Mouse (Mus musculus) hindbrain, embryonic 12.5 days (tissue): ENCODE data around the gene Nf2. TPM values are rescaled to one million over a fixed set of nuclear protein-coding genes. Genes with fewer than 3 reads are reported as not detected.
A peak's percentile ranks its signal among the peaks of the same experiment; 100 is the strongest.
"Not testable (repeated sequence)": the region's sequence is repeated elsewhere in the genome, so short reads cannot be mapped to it uniquely, and the experiment has no call there.

Source experiments
- ATAC-seq: fragments of 200-750 bp; cut with Nextera tagmentation; 2 replicates; pipeline ENCODE4 v1.8.0; 2017; ENCODE audit warnings: moderate TSS enrichment; ENCODE audit not compliant: low FRiP score
- H3K27ac ChIP-seq: fragments of 300-500 bp; sonication (generic); 2 replicates; pipeline ENCODE4 v1.5.1; 2016; ENCODE audit warnings: mild to moderate bottlenecking
- H3K27me3 ChIP-seq: fragments of 300-500 bp; sonication (generic); 2 replicates; pipeline ENCODE4 v1.6.1; 2016; ENCODE audit warnings: mild to moderate bottlenecking
- H3K36me3 ChIP-seq: fragments of 300-500 bp; sonication (generic); 2 replicates; pipeline ENCODE4 v1.6.1; 2016; ENCODE audit warnings: mild to moderate bottlenecking
- H3K4me1 ChIP-seq: fragments of 300-500 bp; sonication (generic); 2 replicates; pipeline ENCODE4 v1.6.1; 2016
- H3K4me2 ChIP-seq: fragments of 300-500 bp; sonication (generic); replicated peaks from 2 replicates; pipeline ENCODE4 v1.6.1; 2016; ENCODE audit warnings: mild to moderate bottlenecking
- H3K4me3 ChIP-seq: fragments of 300-500 bp; sonication (generic); 2 replicates; pipeline ENCODE4 v1.5.1; 2016; ENCODE audit warnings: mild to moderate bottlenecking
- H3K9ac ChIP-seq: fragments of 300-500 bp; sonication (generic); 2 replicates; pipeline ENCODE4 v1.6.1; 2016; ENCODE audit warnings: mild to moderate bottlenecking, moderate library complexity
- H3K9me3 ChIP-seq: fragments of 300-500 bp; sonication (generic); replicated peaks from 2 replicates; pipeline ENCODE4 v1.6.1; 2016; ENCODE audit warnings: mild to moderate bottlenecking
- WGBS: fragments of 180-500 bp; shearing (Covaris S2); methylation state at CpG from one replicate; pipeline ENCODE4 v1.1.7; 2016; 5-methylcytosine and 5-hydroxymethylcytosine counted together
- polyA plus RNA-seq: library from polyadenylated mRNA; unstranded; fragments of >200 nt; fragmentation: Nextera tagmentation; extraction: Ambion mirVana; gene quantifications from 2 replicates; pipeline ENCODE4 v1.2.1, GENCODE M21; 2016

The Nf2 gene
- polyA plus RNA-seq, 1 experiment from 2014 or later: 77.5 TPM

- Histone ChIP-seq H3K9me3 (no peaks in the 10 kb centered on the region), H3K27ac (no peak overlapping the region), H3K36me3 (peaks cover 20% of the 10 kb centered on the region), H3K27me3 (no peaks in the 10 kb centered on the region), H3K4me3 (no peak overlapping the region), H3K4me1 (peaks cover 10% of the 10 kb centered on the region; the same call in 1 of the 2 replicates), H3K4me2 (no peak overlapping the region), H3K9ac (no peak overlapping the region)
- WGBS: 95% methylated on average over 6 of the region's 6 CpGs
- ATAC-seq: no peak
Measured at GRCm38 (mm10) chr11:4804921-4805562, 44.3 kb downstream of the Nf2 start.

GRCm38 (mm10) chr11:4803951-4804350, 45.4 kb downstream of the Nf2 start:
- WGBS: 59% methylated on average over 7 of the region's 7 CpGs
- peaks cover 24% of the 10 kb centered on the region for H3K36me3 ChIP-seq

GRCm38 (mm10) chr11:4803426-4803825, 45.9 kb downstream of the Nf2 start:
- no peak overlapping the region for H3K9ac ChIP-seq
- no peak overlapping the region for H3K4me3 ChIP-seq
- no peak overlapping the region for H3K4me2 ChIP-seq
- no peak overlapping the region for H3K27ac ChIP-seq
- ATAC-seq: no peak
- 60% methylated on average over 7 of the region's 7 CpGs for WGBS
- no peaks in the 10 kb centered on the region for H3K9me3 ChIP-seq
- H3K27me3 ChIP-seq: no peaks in the 10 kb centered on the region
- H3K4me1 ChIP-seq: peaks cover 10% of the 10 kb centered on the region; the same call in 1 of the 2 replicates
- peaks cover 24% of the 10 kb centered on the region for H3K36me3 ChIP-seq

More at GRCm38 (mm10) chr11:4803951-4804350, 45.4 kb downstream of the Nf2 start:
- H3K27ac ChIP-seq: no peak overlapping the region
- H3K9me3 ChIP-seq: no peaks in the 10 kb centered on the region
- H3K27me3 ChIP-seq: no peaks in the 10 kb centered on the region
- H3K9ac ChIP-seq: no peak overlapping the region
- ATAC-seq: no peak
- peaks cover 10% of the 10 kb centered on the region; the same call in 1 of the 2 replicates for H3K4me1 ChIP-seq
- H3K4me2 ChIP-seq: no peak overlapping the region
- no peak overlapping the region for H3K4me3 ChIP-seq

GRCm38 (mm10) chr11:4803008-4803407, 46.3 kb downstream of the Nf2 start:
- ATAC-seq: peak; percentile 52
- Histone ChIP-seq H3K4me2 (no peak overlapping the region), H3K9me3 (no peaks in the 10 kb centered on the region), H3K27me3 (no peaks in the 10 kb centered on the region), H3K9ac (no peak overlapping the region), H3K27ac (peak overlapping the region; percentile 35; the same call in 1 of the 2 replicates), H3K4me3 (no peak overlapping the region), H3K4me1 (peaks cover 8% of the 10 kb centered on the region; the same call in 1 of the 2 replicates), H3K36me3 (peaks cover 26% of the 10 kb centered on the region)
- 58% methylated on average over 9 of the region's 9 CpGs for WGBS

DNA sequence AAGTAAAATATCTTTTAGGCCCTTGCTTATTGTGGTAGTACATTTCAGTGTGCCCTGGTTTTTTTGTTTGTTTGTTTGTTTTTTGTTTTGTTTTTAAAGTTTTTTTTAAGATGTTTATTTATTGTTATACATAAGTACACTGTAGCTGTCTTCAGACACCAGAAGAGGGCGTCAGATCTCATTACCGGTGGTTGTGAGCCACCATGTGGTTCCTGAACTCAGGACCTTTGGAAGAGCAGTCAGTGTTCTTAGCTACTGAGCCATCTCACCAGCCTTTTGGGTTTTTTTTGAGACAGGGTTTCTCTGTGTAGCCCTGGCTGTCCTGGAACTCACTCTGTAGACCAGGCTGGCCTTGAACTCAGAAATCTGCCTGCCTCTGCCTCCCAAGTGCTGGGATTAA, 46.9 kb downstream of the Nf2 start:
- not testable (repeated sequence) for H3K4me1 ChIP-seq, H3K4me2 ChIP-seq, H3K4me3 ChIP-seq, H3K9me3 ChIP-seq, H3K27me3 ChIP-seq, ATAC-seq, H3K27ac ChIP-seq, H3K9ac ChIP-seq
- H3K36me3 ChIP-seq: peaks cover 28% of the 10 kb centered on the region
- WGBS: 96% methylated on average over 2 of the region's 2 CpGs

- no peak overlapping the region for H3K9ac ChIP-seq
- H3K4me1 ChIP-seq: peaks cover 8% of the 10 kb centered on the region; the same call in 1 of the 2 replicates
- no peak overlapping the region for H3K4me2 ChIP-seq
- ATAC-seq: no peak
- H3K4me3 ChIP-seq: no peak overlapping the region
- peaks cover 20% of the 10 kb centered on the region for H3K36me3 ChIP-seq
- no peaks in the 10 kb centered on the region for H3K27me3 ChIP-seq
- WGBS: 62% methylated on average over 4 of the region's 4 CpGs
- H3K9me3 ChIP-seq: no peaks in the 10 kb centered on the region
- H3K27ac ChIP-seq: no peak overlapping the region
Measured at GRCm38 (mm10) chr11:4800654-4801053, 48.7 kb downstream of the Nf2 start.

DNA sequence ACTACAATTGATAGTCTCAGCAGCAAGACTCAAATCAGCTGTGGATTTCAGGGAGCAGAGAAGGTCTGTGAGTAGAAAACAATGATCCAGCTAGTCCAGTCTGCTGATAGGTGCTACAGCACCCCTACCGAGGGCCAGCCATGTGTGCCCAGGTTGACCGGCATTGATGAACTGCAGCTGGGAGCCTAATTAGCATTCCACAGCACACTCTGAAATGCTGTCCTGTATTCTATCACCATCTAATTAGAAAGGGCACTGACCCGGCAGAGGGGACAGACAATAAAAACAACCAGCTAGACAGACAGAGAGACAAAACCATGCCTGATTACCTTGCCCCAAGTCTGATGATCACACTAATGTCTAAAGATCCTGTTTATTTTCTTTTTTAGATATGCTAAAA, 56.3 kb downstream of the Nf2 start:
- no peaks in the 10 kb centered on the region for H3K27me3 ChIP-seq
- H3K9me3 ChIP-seq: no peaks in the 10 kb centered on the region
- no peak for ATAC-seq
- H3K36me3 ChIP-seq: peaks cover 30% of the 10 kb centered on the region
- 32% methylated on average over 3 of the region's 3 CpGs for whole genome bisulfite sequencing
- H3K9ac ChIP-seq: no peak overlapping the region
- no peak overlapping the region for H3K4me2 ChIP-seq
- H3K27ac ChIP-seq: no peak overlapping the region
- H3K4me3 ChIP-seq: no peak overlapping the region
- peaks cover 14% of the 10 kb centered on the region for H3K4me1 ChIP-seq

- no peak overlapping the region for H3K27ac ChIP-seq
- H3K9me3 ChIP-seq: no peaks in the 10 kb centered on the region
- no peaks in the 10 kb centered on the region for H3K27me3 ChIP-seq
- peaks cover 14% of the 10 kb centered on the region for H3K4me1 ChIP-seq
- ATAC-seq: no peak
- 41% methylated on average over 6 of the region's 6 CpGs for WGBS
- H3K4me3 ChIP-seq: no peak overlapping the region
- peaks cover 37% of the 10 kb centered on the region for H3K36me3 ChIP-seq
- no peak overlapping the region for H3K9ac ChIP-seq
- no peak overlapping the region for H3K4me2 ChIP-seq
Measured at GRCm38 (mm10) chr11:4791549-4791948, 57.8 kb downstream of the Nf2 start.

- ATAC-seq: no peak
- Histone ChIP-seq H3K4me1 (peaks cover 14% of the 10 kb centered on the region), H3K4me2 (no peak overlapping the region), H3K9ac (no peak overlapping the region), H3K36me3 (peaks cover 51% of the 10 kb centered on the region), H3K27ac (no peak overlapping the region), H3K9me3 (no peaks in the 10 kb centered on the region), H3K4me3 (no peak overlapping the region), H3K27me3 (no peaks in the 10 kb centered on the region)
- 98% methylated on average over 5 of the region's 5 CpGs for WGBS
Measured at GRCm38 (mm10) chr11:4789691-4790090, 59.6 kb downstream of the Nf2 start.

- no peak overlapping the region for H3K4me2 ChIP-seq
- no peak for ATAC-seq
- no peak overlapping the region for H3K4me3 ChIP-seq
- no peak overlapping the region for H3K27ac ChIP-seq
- peaks cover 73% of the 10 kb centered on the region for H3K36me3 ChIP-seq
- no peaks in the 10 kb centered on the region for H3K4me1 ChIP-seq
- H3K27me3 ChIP-seq: no peaks in the 10 kb centered on the region
- H3K9ac ChIP-seq: no peak overlapping the region
- 86% methylated on average over 5 of the region's 5 CpGs for WGBS
- no peaks in the 10 kb centered on the region for H3K9me3 ChIP-seq
Measured at GRCm38 (mm10) chr11:4784629-4785142, 64.7 kb downstream of the Nf2 start.

DNA sequence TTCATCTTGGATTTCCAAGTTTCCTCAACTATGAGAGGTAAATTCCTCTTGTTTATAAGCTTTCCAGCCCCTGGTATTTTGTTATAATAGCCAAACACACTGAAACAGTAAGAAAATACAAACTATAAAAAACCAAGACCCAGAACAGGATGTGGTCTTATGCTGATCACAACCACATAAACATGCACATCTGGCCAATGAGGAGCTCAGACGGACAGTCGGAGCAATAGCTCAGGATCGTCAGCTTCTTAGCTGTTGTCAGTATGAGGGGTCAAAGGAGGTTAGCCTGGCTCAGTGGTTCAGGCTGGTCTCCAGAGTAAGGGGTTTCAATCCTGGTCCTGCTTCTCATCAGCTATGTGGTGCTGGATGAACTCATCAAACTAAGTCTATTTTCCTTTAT, 66.2 kb downstream of the Nf2 start:
- Histone ChIP-seq H3K27me3 (no peaks in the 10 kb centered on the region), H3K4me1 (no peaks in the 10 kb centered on the region), H3K36me3 (peaks cover 78% of the 10 kb centered on the region), H3K27ac (no peak overlapping the region), H3K9me3 (no peaks in the 10 kb centered on the region), H3K4me3 (no peak overlapping the region), H3K9ac (no peak overlapping the region), H3K4me2 (no peak overlapping the region)
- ATAC-seq: no peak
- 89% methylated on average over 3 of the region's 3 CpGs for WGBS

GRCm38 (mm10) chr11:4780927-4781326, 68.4 kb downstream of the Nf2 start:
- no peaks in the 10 kb centered on the region for H3K27me3 ChIP-seq
- peaks cover 79% of the 10 kb centered on the region for H3K36me3 ChIP-seq
- no peak overlapping the region for H3K9ac ChIP-seq
- H3K27ac ChIP-seq: no peak overlapping the region
- no peak for ATAC-seq
- H3K9me3 ChIP-seq: no peaks in the 10 kb centered on the region
- H3K4me2 ChIP-seq: no peak overlapping the region
- WGBS: 79% methylated on average over 3 of the region's 3 CpGs
- no peaks in the 10 kb centered on the region for H3K4me1 ChIP-seq
- no peak overlapping the region for H3K4me3 ChIP-seq

DNA sequence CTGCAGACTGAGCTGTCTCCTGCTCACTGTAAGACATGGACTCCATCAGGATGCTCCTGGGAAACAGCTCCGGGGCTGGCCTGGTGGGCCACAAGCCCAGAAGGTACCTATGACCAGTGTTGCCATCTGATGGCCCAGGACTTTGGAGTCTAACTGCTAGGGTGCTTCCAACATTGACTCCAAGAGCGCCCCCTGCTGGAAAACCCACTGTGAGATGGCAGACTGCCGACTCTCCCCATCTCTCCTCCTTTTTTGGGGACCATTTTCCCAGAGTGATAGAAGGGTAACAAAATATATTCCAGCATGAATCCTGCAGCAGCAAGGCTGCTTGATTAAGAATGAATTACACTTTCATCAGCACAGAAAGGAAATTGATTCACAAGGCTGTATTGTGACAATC, 76.4 kb downstream of the Nf2 start:
- 33% methylated on average over 3 of the region's 3 CpGs for WGBS
- 0 out of 2 replicates have a peak overlapping the region, but pooled peaks have one; percentile 37 for H3K27ac ChIP-seq
- H3K4me3 ChIP-seq: no peak overlapping the region
- H3K27me3 ChIP-seq: no peaks in the 10 kb centered on the region
- H3K9ac ChIP-seq: no peak overlapping the region
- no peak overlapping the region for H3K4me2 ChIP-seq
- H3K4me1 ChIP-seq: peaks cover 8% of the 10 kb centered on the region
- no peaks in the 10 kb centered on the region for H3K9me3 ChIP-seq
- H3K36me3 ChIP-seq: peaks cover 39% of the 10 kb centered on the region
- no peak for ATAC-seq
